Mouse (Mus musculus) left cerebral cortex, postnatal 36 days (tissue): ENCODE data around the gene Ccnj. TPM values are rescaled to one million over a fixed set of nuclear protein-coding genes. Genes with fewer than 3 reads are reported as not detected.

Source experiments
- DNase-seq, 2 experiments: peaks; one replicate each; pipeline ENCODE4 v3.0.0; 2021 to 2022; ENCODE audit warnings: low spot score in 2 of 2, mixed read lengths in 1 of 2
- intact Hi-C: fragments of 180-260 bp; cut with DNase I; formaldehyde crosslinking; loops from one replicate; pipeline ENCODE4 v1.15.1; 2025
- microRNA-seq: library from miRNA; unstranded; fragments of <30 nt; microRNA quantifications from one replicate; pipeline ENCODE4 v1.2.0, GENCODE M21; 2022
- total RNA-seq, 2 experiments: library from RNA; stranded (reverse); gene quantifications; 2 replicates each; pipeline ENCODE4 v1.2.3; 2021

Gene Ccnj
- total RNA-seq, 2 experiments from 2014 or later: 7.1 to 8.9 TPM

DNA sequence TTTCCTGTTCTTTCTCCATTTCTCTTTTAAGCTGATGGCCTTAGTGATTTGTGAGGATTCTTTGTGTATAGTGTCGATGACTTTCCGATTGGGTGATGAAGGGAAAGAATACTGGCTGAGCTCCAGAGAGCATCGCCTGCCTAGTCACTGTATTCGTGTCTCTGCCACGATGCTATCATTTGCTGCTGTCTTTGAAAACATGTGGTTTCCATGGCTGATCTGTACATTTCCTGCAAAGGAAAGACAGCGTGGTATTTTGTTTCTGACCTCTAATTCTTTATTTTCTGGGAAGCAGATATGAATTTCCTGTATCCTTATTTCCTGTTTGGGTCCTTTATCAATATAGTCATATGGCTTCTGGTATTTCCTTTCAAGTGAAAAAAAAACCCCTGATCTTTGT lies 9.2 kb downstream of the Ccnj start:
- DNase-seq: no peak
- intact Hi-C loops: no loop called here

DNA sequence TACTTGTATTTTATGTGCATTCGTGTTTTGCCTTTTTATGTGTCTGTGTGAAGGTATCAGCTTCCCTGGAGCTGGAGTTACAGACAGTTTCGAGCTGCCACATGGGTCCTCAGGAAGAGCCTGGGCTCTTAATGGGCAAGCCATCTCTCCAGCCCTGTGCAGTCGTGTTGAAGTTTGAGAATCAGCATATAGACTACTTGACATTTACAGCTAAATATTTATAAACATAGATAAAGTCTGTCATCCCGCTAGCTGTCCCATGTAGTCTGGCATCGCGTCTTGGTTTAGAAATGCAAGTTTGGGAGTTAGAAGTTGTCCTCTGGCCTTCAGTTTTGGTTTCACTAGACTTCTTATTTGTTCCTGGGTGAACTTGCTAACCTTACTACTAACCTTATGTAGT lies 10.0 kb downstream of the Ccnj start:
- intact Hi-C loops: no loop called here

DNA sequence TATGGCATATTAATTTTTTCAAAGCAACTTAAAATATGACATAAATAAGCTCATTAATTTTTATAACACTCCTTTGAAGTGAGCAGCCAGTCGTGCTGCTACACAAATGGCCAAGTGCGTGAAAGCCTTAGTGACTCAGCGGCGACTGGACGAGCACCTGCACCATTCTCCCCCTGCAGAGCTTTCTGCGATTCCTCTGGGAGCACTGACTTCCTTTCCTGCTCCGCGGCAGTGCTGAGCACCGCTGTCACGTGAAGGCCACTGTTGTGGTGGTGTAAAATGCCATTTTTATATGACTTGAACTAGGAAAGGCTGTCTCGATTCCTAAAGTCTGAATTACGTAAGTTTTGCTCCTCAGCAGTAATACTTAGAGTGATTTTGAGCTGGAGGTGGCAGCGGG lies 10.5 kb downstream of the Ccnj start:
- intact Hi-C loops: no loop called here
- no peak for DNase-seq

More for the DNA sequence above, 10.0 kb downstream of the Ccnj start:
- no peak for DNase-seq

DNA sequence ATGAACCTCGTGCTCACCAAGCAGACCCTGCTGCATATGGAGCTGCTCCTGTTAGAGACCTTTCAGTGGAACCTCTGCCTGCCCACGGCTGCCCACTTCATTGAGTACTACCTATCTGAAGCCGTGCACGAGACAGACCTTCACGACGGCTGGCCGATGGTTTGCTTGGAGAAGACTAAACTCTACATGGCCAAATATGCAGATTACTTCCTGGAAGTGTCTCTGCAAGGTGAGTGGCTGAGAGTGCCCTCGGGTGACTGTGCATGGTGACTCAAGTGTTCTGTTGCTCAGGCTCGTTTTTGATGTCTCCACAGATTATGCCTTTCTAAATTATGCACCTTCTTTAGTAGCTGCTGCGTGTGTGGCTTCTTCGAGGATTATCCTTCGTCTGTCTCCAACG lies 13.7 kb downstream of the Ccnj start:
- no peak for DNase-seq
- intact Hi-C loops: no loop called here

DNA sequence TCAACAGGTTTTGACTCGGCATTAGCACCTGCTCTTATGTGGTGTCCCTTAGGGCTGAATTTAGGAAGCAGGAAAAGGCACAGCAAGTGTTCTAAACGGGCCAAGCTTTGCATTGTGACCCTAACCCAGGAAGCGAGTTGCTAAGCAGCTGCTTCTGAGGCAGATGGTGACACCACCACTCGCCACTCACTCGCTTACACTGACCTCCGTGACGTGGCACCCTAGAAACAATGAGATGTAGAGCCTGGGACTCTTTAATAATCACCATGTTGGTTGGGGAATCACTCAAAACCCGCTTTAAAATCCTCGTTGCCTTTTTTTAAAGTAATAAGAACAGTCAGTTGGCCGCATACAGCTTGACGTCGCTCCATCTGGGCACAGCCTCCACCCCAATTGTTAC lies 18.3 kb downstream of the Ccnj start:
- intact Hi-C loops: no loop called here
- DNase-seq: no peak

DNA sequence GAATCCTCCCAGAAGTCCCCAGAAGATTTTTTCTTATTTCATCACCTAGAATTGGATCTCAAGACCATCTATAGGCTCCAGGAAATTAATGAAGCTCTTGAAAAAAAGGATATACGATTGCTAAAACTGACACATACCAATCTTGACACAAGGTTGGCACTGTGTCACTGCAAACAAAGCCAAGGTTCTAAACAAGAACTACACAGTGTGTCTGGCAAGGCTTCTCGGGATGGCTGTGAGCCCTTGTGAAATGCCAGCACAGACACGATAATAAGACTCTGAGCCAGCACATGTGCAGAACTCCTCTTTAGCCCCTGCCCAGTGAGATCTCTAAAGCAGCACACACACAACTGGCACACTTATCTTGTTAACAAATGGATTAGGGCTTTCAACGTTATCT lies 28.5 kb downstream of the Ccnj start:
- DNase-seq: no peak
- intact Hi-C loops: no loop called here

DNA sequence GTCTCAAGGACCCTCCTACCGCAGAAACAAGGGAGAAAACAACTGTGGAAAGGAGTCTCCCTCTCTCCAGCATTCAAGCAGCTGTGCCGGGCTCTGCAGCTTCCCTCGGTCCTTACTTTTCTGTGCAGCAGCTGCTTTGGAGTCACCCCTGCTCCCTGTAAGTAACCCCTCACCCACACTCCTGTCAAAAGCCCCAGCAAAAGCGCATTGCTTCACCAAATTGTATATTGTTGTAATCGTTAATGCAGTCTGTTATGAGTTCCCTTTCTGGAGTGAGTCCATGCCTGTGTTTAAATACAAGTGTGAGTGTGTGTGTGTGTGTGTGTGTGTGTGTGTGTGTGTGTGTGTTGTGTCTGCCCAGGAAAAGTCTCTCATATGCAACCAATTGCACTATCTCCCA lies 37.2 kb downstream of the Ccnj start:
- DNase-seq: no peak
- intact Hi-C loops: no loop called here

DNA sequence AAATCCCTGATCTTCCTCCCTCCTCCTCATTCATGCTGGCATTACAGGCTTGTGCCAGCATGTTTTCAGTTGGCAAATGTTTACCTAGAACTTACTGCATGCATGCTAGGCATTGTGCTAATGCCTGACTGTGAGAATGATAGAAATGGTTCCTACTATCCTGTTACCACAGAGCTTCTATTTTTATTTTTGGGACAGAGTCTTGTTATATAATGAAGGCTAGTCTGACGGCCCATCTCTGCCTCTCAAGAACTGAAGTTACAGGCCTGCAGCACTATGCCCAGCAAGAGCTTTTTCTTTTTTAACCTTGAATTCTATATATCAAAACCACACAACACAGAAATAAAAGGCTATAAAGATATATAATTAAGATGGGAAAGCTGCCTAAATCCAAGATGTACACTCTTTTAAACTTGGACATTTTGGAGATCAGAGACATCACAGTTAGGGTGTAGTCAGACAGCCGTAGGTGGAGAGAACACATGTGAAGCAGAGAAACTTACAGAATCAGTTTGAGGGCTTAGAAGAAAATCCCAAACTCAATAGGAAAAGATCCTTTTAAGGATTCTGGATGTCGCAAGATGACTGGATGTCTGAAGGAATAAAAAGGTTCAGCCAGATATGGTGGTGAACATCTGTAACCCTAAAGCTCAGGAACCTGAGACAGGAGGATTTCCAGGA lies 38.5 kb downstream of the Ccnj start:
- DNase-seq: no peak
- intact Hi-C loops: no loop called here

DNA sequence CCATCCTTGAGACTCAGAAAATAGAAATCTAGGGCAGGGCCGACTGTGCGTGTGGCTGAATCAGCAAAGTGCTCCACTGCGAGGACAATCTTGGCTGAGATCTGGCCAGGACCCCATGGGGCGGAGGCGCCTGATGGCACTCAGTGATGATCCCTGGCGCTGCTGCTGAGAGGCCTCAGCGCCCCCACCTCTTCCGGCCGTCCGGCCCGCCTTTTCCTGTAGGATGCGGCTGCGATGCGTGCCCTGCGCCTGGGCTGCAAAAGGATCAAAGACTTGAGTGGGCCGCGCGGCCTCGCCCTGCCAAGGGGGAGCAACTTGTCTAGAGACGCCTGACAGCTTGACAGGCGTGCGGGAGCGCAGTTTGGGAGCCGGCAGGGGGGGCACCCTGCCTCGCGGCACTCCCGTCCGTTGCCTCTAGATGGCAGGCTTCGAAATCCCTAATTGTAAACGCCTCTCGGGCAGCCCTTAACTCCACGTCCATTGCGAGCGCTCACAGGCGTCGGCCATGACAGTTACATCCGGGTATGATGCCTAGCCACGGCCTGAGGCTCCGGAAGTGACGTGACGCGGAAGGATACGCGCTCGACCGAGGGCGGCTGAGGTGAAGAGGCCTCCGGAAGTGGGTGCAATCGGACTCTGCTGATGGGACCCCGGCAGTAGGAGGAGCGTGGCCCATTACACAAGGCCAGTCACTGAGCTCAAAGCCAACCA lies 42.0 kb downstream of the Ccnj start:
- DNase-seq: peak; percentile 86 to 87

DNA sequence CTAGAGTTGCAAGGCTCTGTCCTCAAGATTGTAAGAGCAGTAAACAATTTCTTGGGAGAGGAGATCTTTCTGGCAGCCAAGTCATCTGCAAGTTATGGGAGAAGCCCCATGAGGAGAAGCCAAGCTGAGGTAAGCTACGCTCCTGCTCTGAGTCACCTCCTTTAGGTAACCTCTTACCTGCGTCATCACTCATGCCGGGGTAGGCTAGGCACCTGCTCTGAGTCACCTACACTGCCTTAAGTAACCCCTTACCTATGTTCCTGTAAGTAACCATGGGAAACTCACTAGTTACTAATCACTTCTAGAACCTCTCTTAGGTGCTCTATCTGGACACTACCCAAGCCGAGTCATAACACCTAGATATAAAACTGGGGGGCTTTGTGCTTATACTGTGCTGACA lies 50.6 kb downstream of the Ccnj start:
- DNase-seq: no peak
- intact Hi-C loops: no loop called here

More for the DNA sequence above, 42.0 kb downstream of the Ccnj start:
- intact Hi-C loops: loop anchor here (1.0 kb wide), 2 partner anchors 21 to 42 kb away; partner anchors contain the start of genes Ccnj and Zfp518a

DNA sequence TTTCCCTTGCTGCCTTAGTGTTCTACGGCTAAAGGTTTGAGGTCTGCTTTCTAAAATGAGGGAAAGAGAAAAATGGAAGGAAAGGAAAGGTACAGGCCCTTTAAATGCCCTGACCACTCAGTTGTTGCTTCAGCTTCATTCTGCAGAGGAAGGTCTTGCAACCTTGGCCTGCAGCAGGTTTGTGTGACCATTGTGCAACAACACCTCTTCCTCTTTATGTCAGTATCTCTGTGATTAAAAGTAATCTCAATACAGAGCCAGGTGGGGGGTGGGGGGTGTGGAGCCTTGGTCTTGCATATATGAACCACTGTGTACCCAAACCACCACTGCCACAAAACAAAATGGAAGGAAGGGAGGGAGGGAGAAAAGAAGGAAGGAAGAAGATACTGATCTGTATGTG lies 57.8 kb downstream of the Ccnj start:
- intact Hi-C loops: no loop called here
- DNase-seq: no peak

DNA sequence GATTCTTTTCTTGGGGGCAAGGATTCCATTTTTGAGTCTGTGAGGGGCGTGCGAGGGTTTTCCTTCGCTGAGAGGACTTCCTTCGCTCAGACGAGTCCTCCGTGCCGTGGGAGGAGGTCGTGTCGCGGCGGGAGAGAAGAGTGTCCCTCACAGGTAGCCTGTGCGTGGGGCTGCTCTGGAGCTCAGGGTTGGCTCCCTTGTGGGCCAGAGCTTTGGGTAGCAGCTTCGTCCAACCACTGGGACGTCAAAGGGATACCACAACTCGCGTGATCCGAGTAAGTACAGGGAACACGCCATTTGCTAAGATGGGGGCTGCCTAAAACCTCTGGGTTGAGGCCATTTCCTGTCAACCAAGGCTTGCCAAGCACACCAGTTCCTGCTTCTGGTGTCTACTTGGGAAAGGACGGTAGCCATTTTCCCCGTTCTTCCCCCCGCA lies 63.0 kb downstream of the Ccnj start:
- no peak for DNase-seq
- intact Hi-C loops: loop anchor here (1.0 to 10.0 kb wide), 3 partner anchors 21 to 121 kb away; partner anchors contain the start of gene Ccnj

DNA sequence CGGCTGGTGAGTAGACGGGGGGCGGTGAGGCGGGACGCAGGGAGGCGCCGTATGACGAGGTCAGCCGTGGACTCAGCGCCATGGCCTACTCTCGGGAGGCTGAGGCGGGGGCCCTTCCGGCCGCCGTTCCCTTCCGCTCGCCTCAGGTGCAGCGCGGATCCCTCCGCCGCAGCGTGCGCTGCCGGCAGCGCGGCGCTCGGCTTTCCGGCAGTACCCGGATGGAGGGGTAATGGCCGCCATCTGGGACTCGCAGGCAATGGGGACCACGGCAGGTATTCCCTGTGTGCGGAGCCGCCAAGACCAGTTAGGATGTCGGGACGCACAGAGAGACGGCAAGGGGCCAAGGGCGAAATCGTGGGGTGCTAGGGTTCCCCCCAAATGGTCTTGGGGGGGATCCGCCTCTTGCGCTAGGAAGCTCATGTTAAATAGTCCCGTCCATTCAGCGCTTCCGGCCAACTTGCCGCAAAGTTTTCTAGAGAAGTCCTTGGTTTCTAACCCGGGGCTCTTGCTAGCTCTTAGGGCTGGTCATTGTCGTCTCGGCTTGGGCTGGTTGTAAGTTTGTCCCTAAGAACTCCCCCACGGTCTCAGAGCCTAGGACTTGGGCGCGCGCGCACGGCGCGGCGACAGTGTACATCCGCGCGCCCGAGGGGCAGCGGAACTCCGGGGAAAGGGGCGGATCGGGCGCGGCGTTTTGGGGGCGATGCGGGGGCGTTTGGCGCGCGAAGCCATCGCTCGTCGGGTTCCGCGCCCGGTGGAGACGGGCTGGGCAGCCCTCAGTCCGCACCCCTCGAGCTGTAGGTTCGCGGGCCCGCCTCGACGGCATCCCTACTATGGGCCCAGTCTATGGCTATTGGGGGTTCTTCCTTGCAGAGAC lies 63.7 kb downstream of the Ccnj start, which contains the start of gene Zfp518a:
Gene Zfp518a, plus strand, starts transcription at position 187 of the 874 bp plus-strand sequence.
- peak; percentile 92 for DNase-seq
- intact Hi-C loops: loop anchor here (1.0 to 10.0 kb wide), 3 partner anchors 21 to 120 kb away; partner anchors contain the start of gene Ccnj

DNA sequence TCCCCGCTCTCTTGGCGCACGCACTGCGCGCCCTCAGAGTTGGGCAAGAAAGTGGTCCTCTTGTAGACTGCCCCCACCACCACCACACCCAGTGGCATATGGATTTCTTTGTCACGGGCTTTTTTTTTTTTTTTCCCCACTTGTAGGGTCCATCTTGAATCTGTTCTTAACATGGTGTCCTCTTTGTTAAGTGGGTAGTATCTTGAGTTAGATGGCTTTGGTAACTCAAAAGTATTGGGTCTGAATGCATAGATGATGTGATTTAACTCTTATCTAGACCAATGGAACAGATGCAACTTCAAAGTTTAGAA lies 64.3 kb downstream of the Ccnj start:
- no peak for DNase-seq
- intact Hi-C loops: loop anchor here (2.0 to 10.0 kb wide), 2 partner anchors 65 to 119 kb away; partner anchors contain the start of gene Ccnj

Small RNA genes within 50 kb of the gene (microRNA-seq; reads per million reads assigned to microRNA genes)
- gene Mir8092: not detected

Other genes with a start within 250 kb of the Ccnj start
- 10 to 100 TPM; 23.0 to 25.8 TPM for gene Aldh18a1, start 242.8 kb upstream of the Ccnj start, total RNA-seq
- gene Tctn3, start 219.0 kb upstream of the Ccnj start, total RNA-seq: 10 to 100 TPM; 17.2 to 25.0 TPM
- 10 to 100 TPM; 12.5 to 16.9 TPM for gene Entpd1, start 218.9 kb upstream of the Ccnj start, total RNA-seq
- 1 to 10 TPM in 1 of 2 experiments, under 1 TPM in 1; 0.39 to 1.3 TPM for gene Cc2d2b, start 82.5 kb upstream of the Ccnj start, total RNA-seq
- gene Zfp518a, start 63.4 kb downstream of the Ccnj start, total RNA-seq: 1 to 10 TPM; 7.9 to 8.0 TPM
- gene Blnk, start 163.3 kb downstream of the Ccnj start, total RNA-seq: 10 to 100 TPM; 10.8 to 12.6 TPM
- gene Dntt, start 198.0 kb downstream of the Ccnj start, total RNA-seq: not detected
- 10 to 100 TPM in 1 of 2 experiments, 1 to 10 TPM in 1; 7.7 to 18.0 TPM for gene Opalin, start 245.8 kb downstream of the Ccnj start, total RNA-seq